Mouse (Mus musculus) neural tube, embryonic 14.5 days (tissue): ENCODE data around the gene Lbh. TPM values are rescaled to one million over a fixed set of nuclear protein-coding genes. Genes with fewer than 3 reads are reported as not detected.

ENCODE experiments used
- ATAC-seq: fragments of 200-750 bp; cut with Nextera tagmentation; 2 replicates; pipeline ENCODE4 v1.8.0; 2017; ENCODE audit warnings: low read depth, mild to moderate bottlenecking, moderate TSS enrichment, moderate library complexity
- H3K27ac ChIP-seq: fragments of 300-500 bp; sonication (generic); 2 replicates; pipeline ENCODE4 v1.5.1; 2014; ENCODE audit warnings: low read depth, mild to moderate bottlenecking, control low read depth, low read length, moderate library complexity, mixed read lengths
- H3K27me3 ChIP-seq: fragments of 300-500 bp; sonication (generic); 2 replicates; pipeline ENCODE4 v1.6.1; 2014; ENCODE audit warnings: low read length; ENCODE audit not compliant: control insufficient read depth, insufficient read depth
- H3K36me3 ChIP-seq: fragments of 300-500 bp; sonication (generic); 2 replicates; pipeline ENCODE4 v1.6.1; 2014; ENCODE audit warnings: low read length, mixed read lengths; ENCODE audit not compliant: control insufficient read depth, insufficient read depth
- H3K4me1 ChIP-seq: fragments of 300-500 bp; sonication (generic); 2 replicates; pipeline ENCODE4 v1.6.1; 2014; ENCODE audit warnings: low read length; ENCODE audit not compliant: control insufficient read depth, insufficient read depth
- H3K4me2 ChIP-seq: fragments of 300-500 bp; sonication (generic); 2 replicates; pipeline ENCODE4 v1.6.1; 2014; ENCODE audit warnings: mild to moderate bottlenecking, low read depth, low read length, control low read depth
- H3K4me3 ChIP-seq: fragments of 300-500 bp; sonication (generic); 2 replicates; pipeline ENCODE4 v1.5.1; 2014; ENCODE audit warnings: low read depth, low read length, control low read depth, mixed read lengths
- H3K9ac ChIP-seq: fragments of 300-500 bp; sonication (generic); replicated peaks from 2 replicates; pipeline ENCODE4 v1.6.1; 2014; ENCODE audit warnings: low read depth, mild to moderate bottlenecking, control low read depth, low read length, mixed read lengths
- H3K9me3 ChIP-seq: fragments of 300-500 bp; sonication (generic); 2 replicates; pipeline ENCODE4 v1.6.1; 2016; ENCODE audit warnings: low read length; ENCODE audit not compliant: control insufficient read depth
- WGBS: fragments of 180-500 bp; shearing (Covaris S2); extraction: QIAGEN DNeasy Blood & Tissue Kit; methylation state at CpG from one replicate; pipeline ENCODE4 v1.1.7; 2014; 5-methylcytosine and 5-hydroxymethylcytosine counted together
- polyA plus RNA-seq: library from polyadenylated mRNA; unstranded; fragments of >200 nt; fragmentation: Nextera tagmentation; extraction: Ambion mirVana; gene quantifications from 2 replicates; pipeline ENCODE4 v1.2.1, GENCODE M21; 2014

The Lbh gene
- polyA plus RNA-seq, 1 experiment from 2014 or later = 7.0 TPM

- WGBS = 88% methylated on average over 6 of the region's 6 CpGs
- H3K36me3 ChIP-seq = no peaks in the 10 kb centered on the region
- no peak overlapping the region for H3K4me3 ChIP-seq
- no peak overlapping the region for H3K9ac ChIP-seq
- H3K9me3 ChIP-seq = no peaks in the 10 kb centered on the region
- H3K4me1 ChIP-seq = 0 out of 2 replicates have a peak, but pooled peaks cover 4% of the 10 kb centered on the region
- no peak overlapping the region for H3K27ac ChIP-seq
- ATAC-seq = no peak
- H3K4me2 ChIP-seq = no peak overlapping the region
- no peaks in the 10 kb centered on the region for H3K27me3 ChIP-seq
These were observed 35.9 kb downstream of the Lbh start for GRCm38 (mm10) chr17:72953811-72954685.

DNA sequence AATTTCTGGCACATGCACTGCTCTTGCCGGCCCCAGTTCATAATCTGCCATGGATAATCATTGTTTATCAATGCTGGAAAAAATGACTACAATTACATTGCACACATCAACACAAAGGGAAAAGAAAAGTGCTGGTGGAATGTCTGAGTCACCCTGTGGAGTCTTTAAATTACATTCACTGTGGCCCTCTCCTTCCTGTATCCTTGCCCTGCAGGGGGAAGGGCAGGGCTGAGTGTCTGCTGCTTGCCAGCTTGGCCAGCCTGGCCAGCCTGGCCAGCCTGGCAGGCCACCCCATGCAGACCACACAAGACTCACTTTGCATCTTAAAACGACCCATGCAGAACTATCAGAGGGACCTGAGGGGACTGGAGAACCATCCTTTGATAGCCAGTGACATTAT, 37.4 kb downstream of the Lbh start:
- H3K27me3 ChIP-seq = no peaks in the 10 kb centered on the region
- H3K4me3 ChIP-seq = no peak overlapping the region
- H3K36me3 ChIP-seq = no peaks in the 10 kb centered on the region
- 0 out of 2 replicates have a peak, but pooled peaks cover 4% of the 10 kb centered on the region for H3K4me1 ChIP-seq
- H3K9ac ChIP-seq = no peak overlapping the region
- H3K9me3 ChIP-seq = no peaks in the 10 kb centered on the region
- H3K4me2 ChIP-seq = no peak overlapping the region
- no peak for ATAC-seq
- WGBS = 73% methylated on average over 2 of the region's 2 CpGs
- H3K27ac ChIP-seq = no peak overlapping the region

DNA sequence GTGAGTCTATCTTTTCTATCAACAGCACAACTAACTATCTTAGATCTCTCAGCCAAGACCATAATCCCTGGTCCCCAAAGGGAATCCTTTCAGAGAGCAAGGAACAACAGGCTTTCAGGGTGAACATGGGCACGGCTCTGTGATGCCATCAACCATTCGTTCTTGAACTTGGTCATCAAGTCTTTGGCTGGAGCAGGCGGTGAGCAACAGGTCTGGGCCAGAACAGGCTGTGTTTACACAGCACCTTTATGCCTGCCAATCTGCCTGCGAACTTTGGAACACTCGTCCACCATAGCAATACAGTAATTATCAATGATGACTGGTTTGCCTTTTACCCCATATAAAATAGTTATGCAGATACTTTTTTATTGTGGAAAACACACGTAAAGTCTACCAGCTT, 38.9 kb downstream of the Lbh start:
- Histone ChIP-seq H3K27me3 (no peaks in the 10 kb centered on the region), H3K9me3 (no peaks in the 10 kb centered on the region), H3K9ac (no peak overlapping the region), H3K4me3 (no peak overlapping the region), H3K27ac (no peak overlapping the region), H3K36me3 (no peaks in the 10 kb centered on the region), H3K4me1 (0 out of 2 replicates have a peak, but pooled peaks cover 4% of the 10 kb centered on the region), H3K4me2 (no peak overlapping the region)
- no peak for ATAC-seq
- WGBS = 95% methylated on average over 6 of the region's 6 CpGs

GRCm38 (mm10) chr17:72958886-72959285, 40.8 kb downstream of the Lbh start:
- no peak for ATAC-seq
- Histone ChIP-seq H3K4me2 (no peak overlapping the region), H3K9ac (no peak overlapping the region), H3K4me3 (no peak overlapping the region), H3K36me3 (no peaks in the 10 kb centered on the region), H3K9me3 (no peaks in the 10 kb centered on the region), H3K27ac (no peak overlapping the region), H3K27me3 (no peaks in the 10 kb centered on the region), H3K4me1 (no peaks in the 10 kb centered on the region)
- 89% methylated on average over 5 of the region's 5 CpGs for WGBS

DNA sequence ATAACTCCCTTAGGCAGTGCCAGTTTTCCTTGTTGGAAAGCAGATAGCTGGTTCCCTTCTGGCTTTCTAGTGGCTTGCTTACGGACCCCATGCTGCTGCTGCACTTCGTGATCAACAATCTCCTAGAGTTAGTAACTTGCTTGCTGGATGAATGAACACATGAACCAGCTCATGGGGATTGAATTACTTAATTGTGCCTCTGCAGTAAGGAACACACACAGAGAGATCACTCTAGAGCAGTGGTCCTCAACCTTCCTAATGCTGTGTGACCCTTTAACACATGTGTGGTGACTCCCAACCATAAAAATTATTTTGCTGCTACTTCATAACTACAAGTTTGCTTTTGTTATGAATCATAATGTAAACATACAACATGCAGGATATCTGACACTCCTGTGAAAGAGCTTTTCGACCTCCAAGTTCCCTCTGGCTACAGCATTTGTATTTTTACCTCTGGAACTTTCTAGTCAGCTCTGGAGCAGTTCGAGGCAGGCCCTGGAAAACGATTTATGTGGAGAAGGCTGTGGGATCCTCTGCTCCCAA, 41.5 kb downstream of the Lbh start:
- no peak for ATAC-seq
- Histone ChIP-seq H3K4me1 (no peaks in the 10 kb centered on the region), H3K27ac (no peak overlapping the region)

GRCm38 (mm10) chr17:72960243-72960642, 42.1 kb downstream of the Lbh start:
- Histone ChIP-seq H3K9me3 (no peaks in the 10 kb centered on the region), H3K4me2 (no peak overlapping the region), H3K27ac (no peak overlapping the region), H3K36me3 (no peaks in the 10 kb centered on the region), H3K4me1 (no peaks in the 10 kb centered on the region), H3K27me3 (no peaks in the 10 kb centered on the region), H3K4me3 (no peak overlapping the region), H3K9ac (no peak overlapping the region)
- 96% methylated on average over 4 of the region's 4 CpGs for WGBS
- no peak for ATAC-seq

More for the DNA sequence above, 41.5 kb downstream of the Lbh start:
- Histone ChIP-seq H3K9ac (no peak overlapping the region), H3K4me3 (no peak overlapping the region), H3K4me2 (no peak overlapping the region), H3K27me3 (no peaks in the 10 kb centered on the region), H3K36me3 (no peaks in the 10 kb centered on the region), H3K9me3 (no peaks in the 10 kb centered on the region)
- WGBS = 78% methylated on average over 5 of the region's 5 CpGs

GRCm38 (mm10) chr17:72960873-72961272, 42.8 kb downstream of the Lbh start:
- Histone ChIP-seq H3K4me1 (no peaks in the 10 kb centered on the region), H3K27ac (no peak overlapping the region), H3K9ac (no peak overlapping the region), H3K4me2 (no peak overlapping the region), H3K36me3 (no peaks in the 10 kb centered on the region), H3K9me3 (no peaks in the 10 kb centered on the region), H3K27me3 (no peaks in the 10 kb centered on the region), H3K4me3 (no peak overlapping the region)
- ATAC-seq = no peak
- WGBS = 86% methylated on average over 2 of the region's 2 CpGs

GRCm38 (mm10) chr17:72961953-72962630, 44.0 kb downstream of the Lbh start:
- no peaks in the 10 kb centered on the region for H3K4me1 ChIP-seq
- H3K27me3 ChIP-seq = no peaks in the 10 kb centered on the region
- no peaks in the 10 kb centered on the region for H3K36me3 ChIP-seq
- H3K4me3 ChIP-seq = no peak overlapping the region
- ATAC-seq = no peak
- 89% methylated on average over 8 of the region's 8 CpGs for WGBS
- H3K9me3 ChIP-seq = no peaks in the 10 kb centered on the region
- no peak overlapping the region for H3K4me2 ChIP-seq
- no peak overlapping the region for H3K27ac ChIP-seq
- no peak overlapping the region for H3K9ac ChIP-seq

DNA sequence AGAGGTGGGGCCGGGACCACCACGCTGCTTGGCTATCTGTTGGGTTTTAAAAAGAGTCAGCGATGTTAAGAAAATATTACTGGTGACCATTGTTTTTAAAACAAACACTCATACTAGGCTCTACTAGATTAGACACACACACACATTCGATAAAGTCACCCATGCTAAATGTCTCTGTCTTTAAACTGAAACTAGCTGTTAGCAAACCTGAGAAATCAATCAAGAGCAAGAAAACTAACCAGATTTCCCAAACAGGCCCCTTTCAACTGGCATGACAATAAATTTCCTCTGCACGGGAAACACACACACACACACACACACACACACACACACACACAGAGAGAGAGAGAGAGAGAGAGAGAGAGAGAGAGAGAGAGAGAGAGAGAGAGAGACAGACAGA, 47.6 kb downstream of the Lbh start:
- no peaks in the 10 kb centered on the region for H3K9me3 ChIP-seq
- no peaks in the 10 kb centered on the region for H3K36me3 ChIP-seq
- ATAC-seq = no peak
- H3K27me3 ChIP-seq = no peaks in the 10 kb centered on the region
- no peak overlapping the region for H3K9ac ChIP-seq
- WGBS = 68% methylated on average over 5 of the region's 5 CpGs
- H3K27ac ChIP-seq = no peak overlapping the region
- H3K4me2 ChIP-seq = no peak overlapping the region
- no peak overlapping the region for H3K4me3 ChIP-seq
- H3K4me1 ChIP-seq = no peaks in the 10 kb centered on the region
